Mouse (Mus musculus) right cerebral cortex, adult 2 months (tissue): ENCODE measurements around the gene Rnf181.

ENCODE experiments used
- DNase-seq, 2 experiments: peaks; one replicate each; pipeline ENCODE4 v3.0.0; 2021 to 2022; ENCODE audit warnings: low spot score in 2 of 2

Gene Rnf181

DNA sequence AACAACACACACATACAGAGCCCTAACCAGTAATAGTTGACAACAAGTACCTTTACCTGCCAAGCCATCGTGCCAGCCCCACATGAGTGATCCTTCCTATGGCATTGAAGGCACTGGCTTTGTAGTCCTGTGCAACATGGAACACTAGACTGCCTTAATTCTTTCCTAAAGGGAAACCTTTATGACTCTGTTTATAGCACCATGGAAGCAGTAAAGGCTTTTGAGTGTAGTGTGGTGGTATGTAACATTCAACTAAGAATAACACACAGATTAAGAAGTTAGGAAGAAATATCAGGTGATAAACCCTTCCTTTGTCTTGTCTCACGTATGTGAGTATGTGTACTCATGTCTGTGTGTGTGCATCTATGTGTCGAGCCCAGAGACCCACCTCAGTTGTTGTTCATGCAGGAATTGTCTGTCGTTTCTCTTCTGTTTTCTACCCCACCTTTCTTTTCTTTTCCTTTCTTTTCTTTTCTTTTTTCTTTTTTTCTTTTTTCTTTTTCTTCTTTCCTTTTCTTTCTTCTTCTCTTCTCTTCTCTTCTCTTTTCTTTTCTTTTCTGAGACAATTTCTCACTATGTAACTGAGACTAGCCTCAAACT lies at the start of gene Rnf181:
TSS of gene Rnf181 (minus strand) at position 113 of the 600 bp plus-strand sequence.
- DNase-seq = no peak

DNA sequence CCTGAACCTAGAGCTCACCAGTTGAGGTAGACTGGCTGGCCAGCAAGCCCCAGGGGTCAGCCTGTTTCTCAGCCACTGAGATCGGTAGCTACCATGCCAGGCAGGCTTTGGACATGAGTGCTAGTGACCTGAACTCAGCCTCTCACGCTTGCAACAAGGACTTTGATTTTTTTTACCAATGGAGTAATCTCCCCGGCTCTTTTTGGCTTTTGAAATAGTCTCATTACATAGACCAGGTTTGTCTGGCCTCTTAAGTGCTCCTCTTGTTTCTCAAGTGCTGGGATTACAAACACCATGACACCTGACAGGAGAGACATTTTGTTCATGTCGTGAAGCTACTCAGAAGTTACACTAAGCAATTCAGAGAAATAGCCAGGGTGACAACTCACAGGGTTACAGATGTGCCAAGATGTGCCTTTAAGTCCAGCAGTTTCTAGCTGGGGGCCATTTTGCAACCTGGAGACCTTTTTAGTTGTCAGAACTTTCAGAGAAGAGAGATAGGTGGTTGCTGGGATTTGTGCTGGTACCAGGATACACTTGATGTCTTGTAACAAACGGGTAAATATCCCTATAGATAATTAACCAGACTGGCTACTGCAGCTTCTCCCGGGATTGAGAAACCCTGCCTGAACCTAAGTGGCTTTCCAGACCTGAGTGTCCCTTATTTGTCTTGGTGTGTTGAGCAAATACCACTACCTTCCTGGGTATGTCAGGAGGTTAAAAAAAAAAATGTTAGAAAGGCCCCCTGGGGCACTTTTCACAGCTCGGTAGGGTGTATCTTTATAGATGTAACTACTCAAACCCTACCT lies 49.4 kb upstream of the Rnf181 start:
- no peak for DNase-seq

DNA sequence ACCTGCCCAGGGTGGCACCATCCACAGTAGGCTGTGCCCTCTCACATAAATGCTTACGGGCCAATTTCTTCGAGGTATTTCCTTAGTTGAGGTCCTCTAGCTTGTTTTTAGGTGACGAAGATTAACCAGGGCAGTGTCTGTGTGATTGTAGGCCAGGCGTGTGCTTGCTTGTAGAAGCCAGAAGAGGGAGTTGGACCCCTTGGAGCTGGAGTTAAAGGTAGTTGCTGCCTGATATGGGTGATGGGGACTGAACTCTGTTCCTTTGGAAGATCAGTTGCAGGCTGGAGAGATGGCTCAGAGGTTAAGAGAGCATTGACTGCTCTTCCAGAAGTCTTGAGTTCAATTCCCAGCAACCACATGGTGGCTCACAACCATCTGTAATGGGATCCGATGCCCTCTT lies 48.4 kb upstream of the Rnf181 start:
- DNase-seq = no peak

DNA sequence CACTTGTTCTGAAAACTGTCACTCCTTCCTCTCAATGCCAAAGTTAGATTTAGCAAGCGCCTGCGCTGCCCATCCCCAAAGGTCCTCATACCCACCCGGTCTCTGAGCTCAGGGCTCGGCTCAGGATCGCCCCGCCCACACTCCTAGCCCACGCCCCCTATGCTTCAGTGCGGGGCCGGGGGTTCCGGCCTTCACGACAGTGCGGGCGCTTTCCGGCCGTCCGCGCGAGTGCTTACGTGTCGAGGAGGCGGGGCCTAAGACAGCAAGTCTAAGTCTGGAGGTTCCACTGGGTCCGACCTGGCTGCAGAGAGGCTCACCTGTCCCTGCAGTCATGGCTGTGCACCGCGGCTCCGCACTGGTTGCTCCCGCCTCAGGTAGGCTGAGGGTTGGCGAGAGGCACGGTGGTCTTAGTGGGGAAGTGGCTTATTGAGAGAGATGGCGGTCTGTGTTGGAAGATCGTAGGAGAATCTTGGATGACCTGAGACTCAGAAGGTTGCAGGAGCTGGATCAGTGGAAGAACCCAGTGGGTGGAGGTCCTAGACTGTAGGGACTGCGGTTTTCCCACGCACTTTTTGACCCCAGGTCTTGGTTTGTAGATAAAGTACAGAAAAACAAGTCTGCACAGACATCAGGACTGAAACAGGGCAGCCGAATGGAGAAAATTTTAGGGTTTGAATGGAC lies 47.5 kb upstream of the Rnf181 start, which contains the start of gene Ggcx:
TSS of gene Ggcx (plus strand) at position 233 of the 681 bp plus-strand sequence.
- peak; percentile 90 to 94 for DNase-seq

DNA sequence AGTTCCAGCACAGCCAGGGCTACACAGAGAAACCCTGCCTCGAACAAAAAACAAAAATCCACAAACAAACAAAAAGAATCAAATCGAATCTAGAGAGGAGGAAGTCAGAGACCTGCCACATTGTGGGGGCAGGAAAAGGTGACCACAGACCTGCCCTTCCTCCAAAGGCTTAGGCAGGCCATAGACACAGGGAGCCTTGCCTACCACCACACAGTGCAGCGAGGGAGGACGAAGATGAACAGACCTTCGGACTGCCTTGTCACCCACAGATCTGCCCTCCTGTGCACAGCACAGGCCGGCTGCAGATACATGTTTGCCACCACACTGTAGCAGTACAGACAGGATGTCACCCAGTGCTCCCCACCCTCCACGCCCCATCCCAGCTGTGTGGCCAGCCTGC lies 43.8 kb upstream of the Rnf181 start:
- no peak for DNase-seq

DNA sequence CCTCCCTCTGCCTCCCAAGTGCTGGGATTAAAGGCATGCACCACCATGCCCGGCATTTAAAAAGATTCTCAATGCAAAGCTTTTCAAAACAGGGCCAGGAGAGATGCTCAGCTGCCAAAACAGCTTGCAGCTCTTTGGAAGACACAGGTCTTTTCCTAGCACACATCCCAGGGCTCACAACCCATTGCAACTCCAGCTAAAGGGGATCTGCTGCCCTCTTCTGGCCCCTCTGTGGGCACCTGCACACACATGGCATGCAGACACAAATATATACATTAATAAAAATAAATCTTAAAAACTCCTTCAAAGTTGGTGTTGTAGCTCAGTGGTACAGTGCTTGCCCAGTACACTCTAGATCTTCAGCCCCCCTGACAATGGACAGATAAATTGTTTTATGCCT lies 43.2 kb upstream of the Rnf181 start:
- no peak for DNase-seq

DNA sequence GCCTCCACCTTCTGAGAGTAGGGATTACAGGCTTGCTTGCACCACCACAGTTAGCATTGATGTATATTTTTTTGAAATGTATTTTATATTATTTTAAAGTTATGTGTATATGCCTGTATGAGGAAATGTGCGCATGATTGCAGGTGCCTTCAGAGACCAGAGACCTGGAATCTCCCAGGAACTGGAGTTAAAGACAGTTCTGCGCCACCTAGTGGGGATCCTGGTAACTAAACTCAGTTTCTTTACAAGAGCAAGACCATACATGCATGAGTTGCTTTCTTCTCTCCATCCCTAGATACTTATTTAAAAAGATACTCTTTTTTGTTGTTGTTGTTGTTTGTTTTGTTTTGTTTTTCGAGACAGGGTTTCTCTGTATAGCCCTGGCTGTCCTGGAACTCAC lies 42.8 kb upstream of the Rnf181 start:
- DNase-seq = peak; percentile 81 to 83

DNA sequence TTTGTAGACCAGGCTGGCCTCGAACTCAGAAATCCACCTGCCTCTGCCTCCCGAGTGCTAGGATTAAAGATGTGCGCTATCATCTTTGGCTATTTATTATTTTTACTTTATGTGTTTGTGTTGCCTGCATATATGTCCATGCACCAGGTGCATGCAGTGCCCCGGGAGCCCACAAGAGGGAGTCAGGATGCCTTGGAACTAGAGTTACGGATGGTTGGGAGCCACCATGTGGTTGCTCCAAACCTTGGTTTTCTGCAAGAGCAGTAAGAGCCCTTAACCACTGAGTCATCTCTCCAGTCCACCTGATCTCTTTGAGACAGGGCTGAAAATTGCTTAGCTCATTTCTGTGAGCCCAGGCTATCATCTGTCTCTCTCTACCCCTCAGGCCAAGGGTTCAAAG lies 40.4 kb upstream of the Rnf181 start:
- DNase-seq = peak; percentile 89 to 91

DNA sequence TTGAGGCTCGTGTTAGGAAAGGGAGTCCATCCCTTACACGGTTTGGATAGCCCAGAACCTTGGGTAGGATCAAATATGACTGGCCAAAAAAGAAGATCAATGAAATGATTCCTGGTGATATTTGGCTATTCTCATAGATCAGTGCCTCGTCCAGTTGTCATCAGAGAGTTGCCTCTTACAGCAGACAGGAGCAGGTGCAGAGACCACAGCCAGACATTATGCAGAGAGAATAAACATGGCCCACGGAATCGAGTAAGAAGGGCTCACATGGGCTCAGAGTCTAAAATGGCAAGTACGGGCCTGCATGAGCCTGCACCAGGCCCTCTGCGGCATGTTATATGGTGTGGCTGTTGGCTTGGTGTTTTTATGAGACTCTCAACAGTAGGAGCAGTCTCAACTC lies 38.6 kb upstream of the Rnf181 start:
- DNase-seq = no peak

DNA sequence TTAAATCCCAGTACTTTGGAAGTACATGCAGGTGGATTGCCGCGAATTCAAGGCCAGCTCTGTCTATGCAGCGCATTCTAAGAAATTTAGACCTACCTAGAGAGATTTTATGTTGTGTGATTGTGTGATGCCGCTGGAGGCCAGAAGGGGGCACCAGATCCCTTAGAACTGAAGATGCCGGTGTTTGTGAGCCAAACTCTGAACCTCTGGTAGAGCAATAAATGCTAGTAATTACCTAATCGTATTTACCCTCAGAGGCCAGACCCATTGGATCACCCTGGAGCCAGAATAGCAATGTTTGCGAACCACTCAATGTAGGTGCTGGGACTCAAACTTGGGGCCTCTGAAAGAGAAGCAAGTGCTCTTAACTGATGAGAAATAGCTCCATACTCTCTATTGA lies 35.1 kb upstream of the Rnf181 start:
- peak; percentile 78 to 85 for DNase-seq

DNA sequence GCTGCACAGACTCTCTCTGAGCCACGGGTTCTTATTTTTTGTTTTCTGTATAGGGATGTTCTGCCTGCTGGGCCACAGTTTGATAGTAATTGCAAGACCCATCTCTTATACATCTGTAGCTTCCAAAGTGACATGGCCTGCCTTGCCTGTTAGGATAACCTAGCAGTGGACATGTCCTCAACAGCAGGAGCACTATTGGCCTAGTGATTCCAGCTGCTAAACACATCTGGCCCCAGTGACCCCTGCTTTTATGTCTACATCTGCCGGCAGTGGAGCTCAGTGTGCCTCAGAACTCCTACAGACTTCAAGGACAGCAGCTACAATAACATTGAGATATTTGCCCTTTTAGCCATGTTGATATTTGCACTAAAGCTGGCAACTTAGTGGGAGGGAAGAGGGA lies 33.2 kb upstream of the Rnf181 start:
- no peak for DNase-seq

DNA sequence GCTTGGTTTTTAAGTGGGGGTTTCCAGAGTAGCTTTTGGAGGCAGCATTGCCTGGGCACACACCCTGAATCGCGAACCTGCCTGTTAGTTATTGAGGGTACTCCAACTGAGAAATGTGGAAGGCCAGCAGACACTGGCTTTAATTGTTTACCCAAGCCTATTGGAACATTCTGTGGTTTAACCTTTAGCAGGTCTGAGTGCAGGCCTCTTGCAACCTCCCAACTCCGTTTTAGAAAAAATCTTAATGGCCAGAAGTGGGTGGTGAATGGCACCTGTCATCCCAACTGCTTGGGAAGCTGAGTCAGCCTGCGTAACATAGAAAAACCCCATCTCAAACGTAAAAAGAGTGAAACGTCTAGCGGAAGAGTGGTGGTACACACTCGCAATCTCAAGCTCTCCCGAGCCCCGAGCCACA lies 30.1 kb upstream of the Rnf181 start:
- no peak for DNase-seq

DNA sequence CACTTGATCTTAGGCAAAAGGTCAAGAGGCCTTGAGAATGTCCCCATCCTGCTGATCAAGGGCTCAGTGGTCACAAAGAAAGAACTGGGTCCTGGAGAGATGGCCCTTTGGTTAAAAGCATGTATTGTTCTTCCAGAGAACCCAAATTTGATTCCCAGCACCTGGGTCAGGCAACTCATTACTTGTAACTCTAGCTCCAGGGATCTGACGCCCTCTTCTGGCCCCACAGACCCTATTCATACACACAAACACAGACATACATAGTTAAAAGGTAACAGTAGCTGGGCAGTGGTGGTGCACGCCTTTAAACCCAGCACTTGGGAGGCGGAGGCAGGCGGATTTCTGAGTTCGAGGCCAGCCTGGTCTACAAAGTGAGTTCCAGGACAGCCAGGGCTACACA lies 25.6 kb upstream of the Rnf181 start:
- no peak for DNase-seq

DNA sequence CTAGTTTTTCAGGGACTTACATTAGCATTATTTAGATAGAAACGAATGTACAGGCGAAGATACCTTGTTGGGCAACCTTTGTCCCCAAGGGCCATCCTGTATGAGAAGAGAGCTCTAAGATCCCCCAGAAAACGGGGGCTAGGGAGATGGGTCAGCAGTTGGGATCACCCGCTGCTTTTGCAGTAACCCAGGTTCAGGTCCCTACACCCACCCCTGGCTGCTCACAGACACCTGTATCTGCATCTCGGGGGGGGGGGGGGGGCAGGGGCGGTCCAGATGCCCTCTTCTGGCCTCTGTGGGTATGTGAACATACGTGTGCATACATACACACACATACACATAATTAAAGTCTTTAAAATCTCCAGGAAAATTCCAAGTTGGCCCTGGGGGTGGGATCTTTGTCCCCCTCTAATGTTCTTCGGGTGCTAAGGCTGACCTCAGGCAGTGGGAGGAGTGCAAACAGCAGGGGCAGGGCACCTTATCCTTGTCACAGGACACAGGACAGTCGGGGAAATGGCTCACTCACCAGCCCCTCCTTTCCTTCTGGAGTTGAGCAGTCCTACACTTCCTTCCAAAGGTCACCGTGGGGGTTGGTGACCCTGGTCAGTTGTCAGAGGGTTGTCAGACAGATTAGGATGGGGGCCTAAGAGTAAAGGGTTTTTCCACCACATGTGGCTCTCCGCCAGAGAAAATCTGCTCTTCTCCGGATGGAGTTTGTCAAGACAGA lies 24.2 kb upstream of the Rnf181 start:
- no peak for DNase-seq

DNA sequence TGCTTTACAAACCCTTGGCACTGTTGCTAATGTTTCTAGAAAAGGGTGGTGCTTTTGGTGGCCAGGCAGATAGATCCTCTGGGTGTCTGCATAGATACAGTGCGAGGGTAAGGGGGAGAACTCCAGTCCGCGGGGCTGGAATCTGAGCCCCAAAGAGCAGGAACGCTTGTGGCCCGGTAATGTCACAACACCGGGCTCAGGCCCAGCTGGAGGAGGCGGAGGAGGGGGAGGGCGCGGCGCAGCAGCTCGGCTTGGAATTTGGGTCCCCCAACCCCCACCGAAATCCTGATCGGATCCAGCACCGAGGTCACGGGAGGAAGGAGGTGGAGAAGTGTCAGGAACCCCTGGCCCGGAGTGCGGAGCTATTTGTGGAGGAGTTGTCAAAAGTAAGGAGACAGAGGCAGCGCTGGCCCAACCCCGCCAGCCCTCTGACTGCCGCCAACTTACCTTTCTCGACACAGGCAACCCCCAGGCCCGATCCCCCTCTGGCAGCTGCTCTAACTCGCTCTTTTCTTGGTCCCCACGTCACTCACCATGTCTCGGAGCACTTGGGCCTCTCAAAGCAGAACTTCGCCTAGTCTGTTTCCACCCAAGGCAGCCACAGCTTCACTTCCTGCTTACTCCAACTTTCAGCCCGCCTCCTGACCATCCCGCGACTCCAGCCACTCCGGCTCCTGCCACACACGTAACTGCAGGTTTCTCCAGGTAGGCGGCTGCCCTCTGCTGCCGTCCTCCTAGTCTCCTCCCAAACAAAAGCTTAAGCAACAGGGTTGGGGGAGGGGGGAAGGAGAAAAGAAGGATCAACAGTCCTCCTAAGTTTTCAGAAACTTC lies 23.4 kb upstream of the Rnf181 start, which contains the start of gene Vamp8:
TSS of gene Vamp8 (minus strand) at position 763 of the 831 bp plus-strand sequence.
- DNase-seq = peak; percentile 33 to 40

DNA sequence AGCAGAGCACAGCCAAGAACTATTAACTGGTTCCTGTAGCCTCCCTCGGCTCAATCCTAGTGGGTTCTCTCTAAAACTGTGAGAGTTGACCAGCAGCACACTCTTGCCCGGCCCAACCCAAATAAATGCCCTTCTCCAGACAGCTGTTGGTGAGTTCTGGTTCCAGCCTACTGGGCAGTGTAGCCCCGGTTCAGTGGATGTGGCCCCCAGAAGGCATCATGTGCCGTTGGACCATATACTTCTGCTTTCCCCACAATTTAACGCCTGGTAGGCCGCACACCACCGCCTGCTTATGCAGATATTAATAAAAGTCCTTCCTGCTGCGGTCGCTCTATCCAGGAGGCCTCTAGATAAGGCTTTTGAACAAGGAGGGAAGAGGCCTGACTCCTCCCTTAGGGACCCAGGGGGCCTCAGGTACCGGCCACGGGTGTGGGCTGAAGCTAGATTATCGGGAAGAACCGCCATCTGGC lies 22.8 kb upstream of the Rnf181 start:
- DNase-seq = peak in 1 of 2 experiments; percentile 19

DNA sequence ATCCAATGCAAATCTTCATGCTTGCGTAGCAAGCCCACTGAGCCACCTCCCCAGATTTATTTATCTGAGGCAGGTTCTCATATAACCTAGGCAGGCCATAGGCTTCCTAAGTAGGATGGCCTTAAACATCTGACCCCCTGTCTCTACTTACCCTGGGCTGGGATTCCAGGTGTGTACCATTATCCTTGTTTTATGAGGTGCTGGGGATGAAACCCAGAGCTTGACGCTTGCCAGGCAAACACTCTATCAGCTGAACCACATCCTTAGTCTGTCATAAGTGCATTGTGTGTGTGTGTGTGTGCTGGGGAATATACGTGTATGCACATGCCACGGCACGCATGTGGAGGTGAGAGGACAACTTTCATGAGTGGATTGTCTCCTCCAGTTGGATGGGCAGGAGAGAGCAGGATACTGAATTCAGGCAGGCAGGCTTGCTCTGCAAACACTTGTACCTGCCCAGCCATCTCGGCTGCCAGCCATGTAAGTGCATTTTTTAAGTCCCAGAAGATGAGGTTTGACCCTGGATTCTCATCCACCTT lies 22.1 kb upstream of the Rnf181 start:
- no peak for DNase-seq

DNA sequence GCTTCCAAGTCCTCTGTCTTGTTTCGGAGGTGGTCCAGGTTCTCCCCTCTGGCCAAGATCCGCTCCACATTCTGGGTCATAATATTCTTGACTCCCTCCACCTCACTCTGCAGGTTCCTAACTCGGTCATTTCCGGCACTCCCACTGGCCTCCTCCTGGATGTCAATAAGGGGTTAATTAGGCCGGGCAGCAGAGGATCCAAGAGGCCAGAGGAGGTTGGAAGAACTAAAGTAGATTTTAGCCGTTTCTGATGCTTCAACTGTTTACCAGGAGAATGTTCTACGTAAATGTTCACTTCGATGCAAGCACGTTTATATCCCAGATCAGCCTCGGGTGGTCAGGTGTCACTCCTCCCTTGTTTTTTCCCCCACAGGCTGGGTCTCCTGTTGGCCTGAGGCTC lies 21.5 kb upstream of the Rnf181 start:
- no peak for DNase-seq

DNA sequence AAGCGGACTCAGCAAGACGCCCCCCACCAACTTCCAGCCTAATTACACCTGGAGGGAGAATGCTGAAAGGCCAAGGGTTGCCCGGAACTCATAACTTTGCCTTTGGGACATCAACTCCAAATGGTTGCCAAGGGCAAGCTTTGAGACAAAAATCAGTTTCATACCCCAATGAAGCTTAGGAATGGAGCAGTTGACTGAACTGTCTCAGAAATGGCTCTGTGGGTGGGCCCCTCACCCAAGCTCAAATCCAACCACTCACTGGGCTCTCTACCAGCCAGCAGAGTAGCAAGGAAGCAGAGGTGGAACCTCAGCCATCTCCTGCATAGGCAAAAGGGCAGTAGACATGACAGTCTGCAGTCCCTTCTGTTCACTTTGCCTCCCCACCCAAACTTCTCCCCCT lies 21.1 kb upstream of the Rnf181 start:
- DNase-seq = no peak

DNA sequence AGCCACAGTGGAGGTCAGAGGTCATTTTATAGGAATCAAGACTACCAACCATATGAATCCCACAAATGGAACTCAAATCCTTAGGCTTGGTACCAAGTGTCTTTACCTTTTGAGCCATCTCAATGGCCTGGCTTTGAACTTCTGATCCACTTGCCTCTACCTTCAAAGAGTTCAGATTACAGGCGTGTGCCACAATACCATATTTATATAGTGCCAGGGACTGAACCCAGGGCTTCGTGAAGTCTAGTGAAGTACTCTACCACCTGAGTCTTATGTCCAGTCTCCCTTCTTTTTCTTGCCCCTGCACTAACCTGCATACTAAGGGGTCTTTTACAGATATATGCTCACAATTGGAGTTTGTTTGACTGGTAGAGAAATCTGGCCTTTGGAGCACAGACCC lies 19.8 kb upstream of the Rnf181 start:
- no peak for DNase-seq

DNA sequence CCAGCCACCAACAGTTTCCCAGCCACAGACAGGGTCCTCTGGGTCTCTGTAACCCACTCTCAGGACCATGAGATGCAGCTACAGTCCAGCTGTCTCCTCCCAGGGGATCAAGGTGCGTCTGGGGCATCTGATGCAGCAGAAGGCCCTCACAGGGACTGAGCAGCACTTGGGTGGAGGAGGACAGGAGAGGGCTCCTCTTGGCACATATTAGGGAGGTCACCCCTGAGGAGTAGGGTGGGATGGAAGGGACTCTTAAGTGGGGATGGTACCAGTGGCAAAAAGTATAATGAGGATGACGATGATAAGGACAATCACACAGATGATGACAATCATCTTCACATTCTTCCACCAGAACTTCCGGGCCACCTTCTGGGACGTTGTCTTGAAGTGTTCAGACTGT lies 18.5 kb upstream of the Rnf181 start:
- DNase-seq = no peak
